Mouse (Mus musculus) lung, embryonic 15.5 days (tissue): ENCODE results near the gene Cd200r4. TPM values are rescaled to one million over a fixed set of nuclear protein-coding genes. Genes with fewer than 3 reads are reported as not detected.

ENCODE experiments used
- ATAC-seq: fragments of 200-750 bp; cut with Nextera tagmentation; 2 replicates; pipeline ENCODE4 v1.8.0; 2017; ENCODE audit warnings: moderate number of reproducible peaks, borderline replicate concordance; ENCODE audit not compliant: low FRiP score, low TSS enrichment; ENCODE audit errors: extremely low read depth
- H3K27ac ChIP-seq: fragments of 300-500 bp; sonication (generic); 2 replicates; pipeline ENCODE4 v1.5.1; 2015; ENCODE audit warnings: moderate library complexity, mild to moderate bottlenecking, inconsistent platforms
- H3K27me3 ChIP-seq: fragments of 300-500 bp; sonication (generic); 2 replicates; pipeline ENCODE4 v1.6.1; 2015; ENCODE audit warnings: inconsistent platforms
- H3K36me3 ChIP-seq: fragments of 300-500 bp; sonication (generic); 2 replicates; pipeline ENCODE4 v1.6.1; 2015; ENCODE audit warnings: inconsistent platforms
- H3K4me1 ChIP-seq: fragments of 300-500 bp; sonication (generic); 2 replicates; pipeline ENCODE4 v1.6.1; 2015; ENCODE audit warnings: inconsistent platforms
- H3K4me2 ChIP-seq: fragments of 300-500 bp; sonication (generic); 2 replicates; pipeline ENCODE4 v1.6.1; 2015; ENCODE audit warnings: inconsistent platforms, mild to moderate bottlenecking, moderate library complexity
- H3K4me3 ChIP-seq: fragments of 300-500 bp; sonication (generic); 2 replicates; pipeline ENCODE4 v1.5.1; 2015; ENCODE audit warnings: mild to moderate bottlenecking, inconsistent platforms
- H3K9ac ChIP-seq: fragments of 300-500 bp; sonication (generic); 2 replicates; pipeline ENCODE4 v1.6.1; 2015; ENCODE audit warnings: inconsistent platforms
- H3K9me3 ChIP-seq: fragments of 300-500 bp; sonication (generic); 2 replicates; pipeline ENCODE4 v1.6.1; 2016; ENCODE audit warnings: inconsistent platforms
- WGBS: fragments of 180-500 bp; shearing (Covaris S2); methylation state at CpG from one replicate; pipeline ENCODE4 v1.1.7; 2015; 5-methylcytosine and 5-hydroxymethylcytosine counted together
- polyA plus RNA-seq: library from polyadenylated mRNA; unstranded; fragments of >200 nt; fragmentation: Nextera tagmentation; extraction: Ambion mirVana; gene quantifications from 2 replicates; pipeline ENCODE4 v1.2.1, GENCODE M21; 2015

Cd200r4 gene
- polyA plus RNA-seq, result 0.14 and 0.21 TPM in 2 replicates

DNA sequence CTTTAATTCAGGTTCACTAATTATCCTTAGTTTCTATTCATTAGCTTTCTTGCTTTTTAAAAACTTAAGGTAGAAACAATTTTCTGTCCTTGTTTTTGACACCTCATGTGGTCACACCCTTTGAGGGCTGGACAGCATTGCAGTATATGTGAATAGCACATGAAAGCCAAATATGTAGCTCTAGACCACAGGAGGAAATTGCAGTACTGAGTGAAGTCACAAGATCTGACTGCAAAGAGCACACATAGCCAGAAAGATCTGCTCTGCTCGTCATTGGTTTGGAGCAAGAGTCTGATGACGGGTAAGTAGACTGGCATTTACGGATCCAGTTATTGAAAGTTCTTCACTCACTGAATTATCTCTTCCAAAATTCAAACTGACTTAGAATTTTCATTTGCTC, at the start of gene Cd200r4:
Gene Cd200r4, plus strand, starts transcription at position 190 of the 400 bp plus-strand sequence.
- WGBS, result 83% methylated on average over 3 of the region's 3 CpGs
- Histone ChIP-seq H3K9me3 (no peaks in the 10 kb centered on the region), H3K27me3 (no peaks in the 10 kb centered on the region), H3K4me1 (no peaks in the 10 kb centered on the region), H3K27ac (no peak within 1 kb of the TSS), H3K4me3 (no peak within 1 kb of the TSS), H3K9ac (no peak within 1 kb of the TSS), H3K4me2 (no peak within 1 kb of the TSS), H3K36me3 (no peaks in the 10 kb centered on the region)
- ATAC-seq, result no peak

DNA sequence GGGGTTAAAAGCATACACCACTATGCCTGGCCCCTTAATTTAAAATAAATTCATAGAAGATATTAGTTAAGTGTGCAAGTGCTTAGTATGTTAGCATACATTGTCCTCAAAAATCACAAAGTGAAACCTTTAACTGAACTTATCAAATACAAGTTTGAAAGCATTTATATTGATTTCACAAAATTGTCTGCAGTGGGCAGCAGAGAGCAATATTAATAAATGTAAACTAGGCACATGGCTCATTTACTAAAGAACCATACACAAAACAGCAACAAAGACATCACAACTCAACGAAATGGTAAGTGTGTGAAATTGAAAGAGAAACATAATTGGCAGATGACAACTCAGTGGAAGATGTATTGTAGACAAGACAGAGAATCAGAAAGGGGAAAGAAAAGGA, 49.7 kb upstream of the Cd200r4 start:
- 46% methylated on average over 1 of the region's 1 CpGs for WGBS

DNA sequence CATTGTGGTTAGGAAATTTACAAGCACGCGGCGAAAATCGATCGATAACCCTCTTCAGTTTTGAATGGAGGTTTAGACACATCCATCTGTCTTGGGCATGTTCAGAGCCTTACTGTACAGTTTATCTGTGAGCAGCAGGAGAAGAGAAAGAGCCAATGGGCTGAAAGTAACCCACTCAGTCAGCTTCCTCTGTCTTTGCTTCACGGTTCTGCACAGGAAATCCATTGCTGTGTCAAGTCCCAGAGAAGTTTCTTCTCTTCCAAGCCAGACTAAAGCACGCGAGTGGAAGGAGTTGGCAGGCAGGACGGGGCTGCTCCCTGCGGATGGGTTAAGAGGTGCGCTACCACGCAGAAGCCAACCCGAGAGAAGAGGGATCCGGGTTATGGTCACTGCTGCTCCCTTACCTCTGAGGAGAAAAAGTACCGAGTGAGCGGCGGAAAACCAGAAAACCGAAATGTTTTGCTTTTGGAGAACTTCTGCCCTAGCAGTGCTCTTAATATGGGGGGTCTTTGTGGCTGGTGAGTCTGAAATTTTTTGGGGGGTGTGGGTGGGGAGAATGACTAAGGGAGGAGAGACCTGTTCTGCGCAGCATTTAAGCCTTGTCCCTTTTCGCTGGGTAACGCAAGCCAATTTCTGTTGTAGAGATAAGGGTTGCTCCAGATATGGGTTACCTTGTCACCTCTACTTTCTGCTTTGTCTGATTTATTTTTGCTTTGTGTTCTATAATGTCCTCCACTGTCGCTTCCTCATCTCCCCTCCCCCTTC, 45.8 kb upstream of the Cd200r4 start, which contains the start of gene Cd200r1:
Gene Cd200r1, plus strand, starts transcription at position 182 of the 765 bp plus-strand sequence.
- no peaks in the 10 kb centered on the region for H3K36me3 ChIP-seq
- no peak within 1 kb of the TSS for H3K27ac ChIP-seq
- H3K4me2 ChIP-seq, result no peak within 1 kb of the TSS
- H3K27me3 ChIP-seq, result no peaks in the 10 kb centered on the region
- H3K4me3 ChIP-seq, result no peak within 1 kb of the TSS
- H3K9me3 ChIP-seq, result no peaks in the 10 kb centered on the region
- no peak for ATAC-seq
- H3K9ac ChIP-seq, result no peak within 1 kb of the TSS
- 69% methylated on average over 22 of the region's 22 CpGs for WGBS
- H3K4me1 ChIP-seq, result no peaks in the 10 kb centered on the region

More for the DNA sequence above, 49.7 kb upstream of the Cd200r4 start:
- H3K4me3 ChIP-seq, result no peak overlapping the region
- ATAC-seq, result no peak
- no peak overlapping the region for H3K4me2 ChIP-seq
- no peaks in the 10 kb centered on the region for H3K4me1 ChIP-seq
- no peaks in the 10 kb centered on the region for H3K9me3 ChIP-seq
- no peak overlapping the region for H3K27ac ChIP-seq
- H3K27me3 ChIP-seq, result no peaks in the 10 kb centered on the region
- H3K36me3 ChIP-seq, result no peaks in the 10 kb centered on the region
- H3K9ac ChIP-seq, result no peak overlapping the region

DNA sequence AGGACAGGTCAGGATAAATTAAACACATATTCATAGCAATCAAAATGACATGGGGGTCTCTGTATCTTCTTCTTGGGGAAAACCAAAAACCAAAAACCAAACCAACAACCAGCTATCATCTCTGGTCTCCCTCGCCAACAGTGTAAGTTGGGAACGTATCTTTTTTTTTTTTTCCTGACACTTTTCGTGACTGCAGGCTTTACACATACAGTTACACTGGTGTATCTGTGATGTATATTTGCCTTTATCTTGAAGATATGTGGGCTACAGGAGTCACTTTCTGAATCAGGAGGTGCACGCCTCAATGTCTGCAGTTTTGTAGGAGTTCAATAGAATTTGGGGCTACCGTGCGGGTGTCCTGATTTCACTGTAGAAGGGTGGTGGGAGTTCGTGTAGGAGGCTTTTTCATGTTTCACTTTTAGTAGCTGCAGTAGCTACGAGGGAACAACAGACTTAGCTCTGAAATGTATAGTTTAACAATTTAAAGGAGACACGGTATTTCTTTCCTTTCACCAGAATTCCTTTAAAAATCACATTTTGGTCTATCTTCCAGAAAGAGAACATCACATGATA, 45.1 kb upstream of the Cd200r4 start:
- no peak overlapping the region for H3K9ac ChIP-seq
- H3K4me2 ChIP-seq, result no peak overlapping the region
- no peak overlapping the region for H3K4me3 ChIP-seq
- no peaks in the 10 kb centered on the region for H3K27me3 ChIP-seq
- H3K36me3 ChIP-seq, result no peaks in the 10 kb centered on the region
- WGBS, result 79% methylated on average over 9 of the region's 9 CpGs
- ATAC-seq, result no peak
- H3K27ac ChIP-seq, result no peak overlapping the region
- H3K4me1 ChIP-seq, result no peaks in the 10 kb centered on the region
- no peaks in the 10 kb centered on the region for H3K9me3 ChIP-seq

DNA sequence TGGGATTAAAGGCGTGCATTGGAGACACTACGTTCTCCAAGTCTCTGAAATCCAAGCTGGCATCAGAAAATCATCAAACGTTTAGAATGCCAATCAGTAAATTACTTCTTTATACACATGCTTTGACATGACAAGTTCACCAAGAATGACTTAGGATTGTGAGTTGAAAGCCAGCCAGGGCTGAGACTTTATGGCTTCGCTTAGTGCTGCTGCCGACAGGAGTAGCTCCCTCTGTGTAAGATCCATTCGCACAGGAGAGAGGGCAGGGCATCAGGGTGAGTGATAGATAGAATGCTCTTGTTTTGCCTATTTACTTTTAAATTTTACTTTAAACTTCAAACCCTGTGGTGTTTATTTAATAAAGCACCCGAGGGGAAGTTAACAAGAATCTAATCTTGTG, 44.0 kb upstream of the Cd200r4 start:
- H3K27me3 ChIP-seq, result no peaks in the 10 kb centered on the region
- no peak for ATAC-seq
- no peaks in the 10 kb centered on the region for H3K4me1 ChIP-seq
- no peaks in the 10 kb centered on the region for H3K36me3 ChIP-seq
- 77% methylated on average over 7 of the region's 7 CpGs for WGBS
- no peaks in the 10 kb centered on the region for H3K9me3 ChIP-seq
- H3K4me2 ChIP-seq, result no peak overlapping the region
- H3K4me3 ChIP-seq, result no peak overlapping the region
- H3K9ac ChIP-seq, result no peak overlapping the region
- no peak overlapping the region for H3K27ac ChIP-seq

DNA sequence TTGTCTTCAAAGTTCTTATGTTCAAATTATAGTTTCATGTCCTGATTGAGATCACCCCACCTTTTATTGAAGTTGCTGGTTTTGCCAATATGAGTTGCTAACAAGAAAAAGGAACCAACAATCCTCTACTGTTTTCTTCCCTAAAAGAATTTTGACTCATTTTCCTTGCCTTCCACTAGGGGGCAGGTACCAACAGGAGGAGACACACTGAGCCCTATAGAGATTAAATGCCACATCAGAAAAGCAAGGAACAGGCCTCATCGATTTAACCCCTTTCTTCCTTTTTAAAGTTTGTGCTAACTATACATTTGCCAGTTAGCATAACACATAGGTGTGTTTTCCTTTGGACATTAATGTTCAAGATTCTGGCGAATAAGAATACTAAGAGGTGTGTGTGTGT, 43.6 kb upstream of the Cd200r4 start:
- Histone ChIP-seq H3K4me2 (no peak overlapping the region), H3K27ac (no peak overlapping the region), H3K9ac (no peak overlapping the region), H3K4me3 (no peak overlapping the region), H3K4me1 (no peaks in the 10 kb centered on the region), H3K9me3 (no peaks in the 10 kb centered on the region), H3K36me3 (no peaks in the 10 kb centered on the region), H3K27me3 (no peaks in the 10 kb centered on the region)
- no peak for ATAC-seq
- WGBS, result 47% methylated on average over 2 of the region's 2 CpGs

DNA sequence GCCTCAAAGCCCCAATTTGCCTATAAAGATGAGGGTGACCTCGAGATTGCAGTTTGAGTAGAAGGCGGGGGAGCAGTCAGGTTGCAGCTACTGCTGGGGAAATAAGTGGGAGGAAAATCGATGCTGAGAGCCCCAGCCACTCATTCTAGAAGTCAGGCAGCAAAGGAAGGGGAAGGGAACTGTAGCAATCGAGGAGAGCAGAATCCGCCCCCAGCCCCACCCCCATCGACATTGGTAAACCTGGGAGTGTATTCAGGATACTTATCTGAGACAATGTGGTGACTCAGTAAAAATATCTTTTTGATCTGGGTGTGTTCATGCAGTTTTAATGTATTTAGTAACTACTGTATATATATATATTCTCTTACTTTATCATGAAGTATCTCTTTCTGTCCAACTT, 39.0 kb upstream of the Cd200r4 start:
- H3K9ac ChIP-seq, result no peak overlapping the region
- no peaks in the 10 kb centered on the region for H3K4me1 ChIP-seq
- WGBS, result 67% methylated on average over 6 of the region's 6 CpGs
- H3K27ac ChIP-seq, result no peak overlapping the region
- no peak for ATAC-seq
- no peak overlapping the region for H3K4me3 ChIP-seq
- H3K27me3 ChIP-seq, result no peaks in the 10 kb centered on the region
- no peaks in the 10 kb centered on the region for H3K36me3 ChIP-seq
- H3K9me3 ChIP-seq, result no peaks in the 10 kb centered on the region
- H3K4me2 ChIP-seq, result no peak overlapping the region

DNA sequence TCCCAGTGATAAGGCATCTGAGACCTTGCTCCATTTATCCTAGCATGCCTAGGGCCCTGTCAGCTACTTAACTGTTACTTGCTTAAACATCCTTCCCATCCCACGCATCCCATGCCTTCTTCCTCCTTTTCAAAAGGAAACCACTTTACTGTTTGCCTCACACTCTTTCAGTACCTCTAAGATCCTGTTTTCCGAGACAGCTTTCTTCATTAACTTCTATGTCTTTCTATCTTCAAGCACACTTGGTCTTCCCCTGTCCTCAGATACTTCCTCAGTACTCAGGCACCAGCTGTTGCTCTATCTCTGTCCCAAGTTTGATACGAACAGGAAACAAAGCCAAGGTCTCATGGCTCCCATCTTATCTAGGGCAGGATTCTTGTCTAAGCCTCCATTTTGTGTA, 37.9 kb upstream of the Cd200r4 start:
- Histone ChIP-seq H3K4me3 (no peak overlapping the region), H3K4me2 (no peak overlapping the region), H3K27ac (no peak overlapping the region), H3K9me3 (no peaks in the 10 kb centered on the region), H3K36me3 (no peaks in the 10 kb centered on the region), H3K9ac (no peak overlapping the region), H3K4me1 (no peaks in the 10 kb centered on the region), H3K27me3 (no peaks in the 10 kb centered on the region)
- no peak for ATAC-seq
- WGBS, result 78% methylated on average over 3 of the region's 3 CpGs

DNA sequence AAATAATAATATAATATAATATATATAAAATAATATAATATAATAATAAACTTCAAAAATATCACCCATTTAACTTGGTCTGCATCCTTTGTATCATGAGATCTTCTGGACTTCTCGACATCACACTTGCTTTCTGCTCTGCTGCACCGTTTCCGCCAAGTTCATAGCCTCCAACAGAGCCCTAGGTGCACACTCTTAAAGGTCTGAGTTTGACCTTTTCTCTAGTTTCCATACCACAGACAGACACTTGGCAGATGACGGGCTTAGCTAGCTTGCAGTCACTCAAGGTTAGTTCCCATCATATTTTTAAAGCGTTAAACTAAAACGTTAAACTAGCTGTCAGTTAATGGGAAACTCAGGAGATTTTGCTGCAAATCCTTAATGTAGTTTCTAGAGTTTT, 37.3 kb upstream of the Cd200r4 start:
- ATAC-seq, result no peak
- Histone ChIP-seq H3K4me1 (no peaks in the 10 kb centered on the region), H3K27me3 (no peaks in the 10 kb centered on the region), H3K4me3 (no peak overlapping the region), H3K27ac (no peak overlapping the region), H3K4me2 (no peak overlapping the region), H3K36me3 (no peaks in the 10 kb centered on the region), H3K9me3 (no peaks in the 10 kb centered on the region), H3K9ac (no peak overlapping the region)
- WGBS, result 82% methylated on average over 6 of the region's 6 CpGs

DNA sequence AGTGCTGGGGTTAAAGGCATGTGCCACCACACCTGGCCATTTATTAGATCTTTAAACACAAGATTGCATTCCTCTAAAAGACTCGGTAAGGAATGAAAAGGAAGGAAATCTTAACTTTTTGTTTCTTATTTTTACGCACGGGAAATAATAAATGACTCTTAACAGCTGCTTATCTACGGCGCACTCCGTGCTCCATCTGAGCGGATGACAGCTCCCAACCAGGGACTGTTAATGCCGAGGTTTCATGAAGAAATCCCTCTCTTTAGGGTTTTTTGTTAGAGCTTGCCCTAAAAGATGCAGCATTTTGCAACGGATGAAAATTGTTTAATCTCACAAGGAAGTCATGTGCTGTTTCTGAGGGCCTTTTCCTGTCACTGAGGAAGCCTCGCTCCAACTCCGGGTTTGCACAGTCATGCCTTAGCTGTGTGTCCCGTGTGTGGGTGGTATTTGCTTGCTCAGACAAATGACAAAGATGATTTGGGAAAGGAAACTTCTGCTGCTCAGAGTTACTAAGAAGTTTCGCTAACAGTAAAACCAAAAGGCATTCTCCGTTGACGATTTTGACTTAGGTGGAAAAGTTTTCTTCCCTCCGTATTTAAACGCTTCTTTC, 32.9 kb upstream of the Cd200r4 start:
- ATAC-seq, result peak; percentile 57; the same call in 1 of the 2 replicates
- H3K27me3 ChIP-seq, result no peaks in the 10 kb centered on the region
- no peaks in the 10 kb centered on the region for H3K4me1 ChIP-seq
- H3K4me2 ChIP-seq, result peak overlapping the region; percentile 45
- no peaks in the 10 kb centered on the region for H3K9me3 ChIP-seq
- peak overlapping the region; percentile 12 for H3K4me3 ChIP-seq
- H3K27ac ChIP-seq, result no peak overlapping the region
- no peak overlapping the region for H3K9ac ChIP-seq
- no peaks in the 10 kb centered on the region for H3K36me3 ChIP-seq
- WGBS, result 35% methylated on average over 17 of the region's 17 CpGs

DNA sequence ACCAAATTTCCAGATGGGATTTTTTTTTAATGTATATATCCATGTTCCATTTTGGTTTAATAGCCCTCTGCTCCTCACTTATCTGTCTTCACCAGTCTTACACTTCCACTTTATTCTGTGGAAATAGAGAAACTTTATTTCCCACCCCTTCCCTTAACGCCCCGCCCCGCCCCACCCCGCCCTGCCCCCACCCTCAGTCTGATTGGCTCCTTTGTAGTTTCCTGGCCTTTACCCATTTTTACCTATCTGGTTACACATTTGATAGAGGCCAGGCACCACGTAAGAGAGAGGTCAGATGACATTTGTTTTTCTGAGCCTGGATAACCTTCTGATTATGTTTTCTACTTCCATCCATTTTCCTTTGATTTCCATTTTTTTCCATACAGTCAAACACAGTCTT, 32.0 kb upstream of the Cd200r4 start:
- H3K27ac ChIP-seq, result no peak overlapping the region
- 89% methylated on average over 5 of the region's 5 CpGs for WGBS
- ATAC-seq, result no peak

DNA sequence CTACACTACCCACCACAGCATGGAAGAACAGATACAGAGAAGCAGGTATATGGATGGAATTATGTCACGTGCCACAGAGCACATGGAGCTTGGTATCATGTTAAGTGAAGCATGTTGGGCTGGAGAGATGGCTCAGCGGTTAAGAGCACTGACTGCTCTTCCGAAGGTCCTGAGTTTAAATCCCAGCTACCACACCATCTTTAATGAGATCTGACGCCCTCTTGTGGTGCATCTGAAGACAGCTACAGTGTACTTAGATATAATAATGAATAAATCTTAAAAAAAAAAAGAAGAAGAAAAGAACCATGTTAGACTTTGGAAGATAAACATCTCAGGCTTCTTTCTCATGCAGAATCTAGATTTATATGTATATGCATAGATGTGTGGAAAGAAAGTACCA, 30.8 kb upstream of the Cd200r4 start:
- H3K4me1 ChIP-seq, result no peaks in the 10 kb centered on the region
- no peaks in the 10 kb centered on the region for H3K36me3 ChIP-seq
- H3K4me3 ChIP-seq, result no peak overlapping the region
- no peak for ATAC-seq
- no peak overlapping the region for H3K4me2 ChIP-seq
- H3K9ac ChIP-seq, result no peak overlapping the region
- no peaks in the 10 kb centered on the region for H3K27me3 ChIP-seq
- H3K27ac ChIP-seq, result no peak overlapping the region
- WGBS, result 68% methylated on average over 4 of the region's 4 CpGs
- no peaks in the 10 kb centered on the region for H3K9me3 ChIP-seq

More for the DNA sequence above, 32.0 kb upstream of the Cd200r4 start:
- no peaks in the 10 kb centered on the region for H3K36me3 ChIP-seq
- no peaks in the 10 kb centered on the region for H3K9me3 ChIP-seq
- no peaks in the 10 kb centered on the region for H3K4me1 ChIP-seq
- H3K27me3 ChIP-seq, result no peaks in the 10 kb centered on the region
- H3K4me2 ChIP-seq, result no peak overlapping the region
- no peak overlapping the region for H3K9ac ChIP-seq
- no peak overlapping the region for H3K4me3 ChIP-seq
